Mouse (Mus musculus) hindbrain, embryonic 15.5 days (tissue): Measurements from ENCODE around the gene Prkd2. TPM values are rescaled to one million over a fixed set of nuclear protein-coding genes. Genes with fewer than 3 reads are reported as not detected.
A peak's percentile ranks its signal among the peaks of the same experiment; 100 is the strongest.

Source experiments
- ATAC-seq: fragments of 200-750 bp; cut with Nextera tagmentation; 2 replicates; pipeline ENCODE4 v1.8.0; 2017; ENCODE audit warnings: low read depth, moderate number of reproducible peaks, moderate TSS enrichment; ENCODE audit not compliant: low FRiP score
- H3K27ac ChIP-seq: fragments of 300-500 bp; sonication (generic); replicated peaks from 2 replicates; pipeline ENCODE4 v1.5.1; 2015; ENCODE audit warnings: mild to moderate bottlenecking, inconsistent platforms
- H3K27me3 ChIP-seq: fragments of 300-500 bp; sonication (generic); 2 replicates; pipeline ENCODE4 v1.6.1; 2015; ENCODE audit warnings: control low read depth, inconsistent platforms
- H3K36me3 ChIP-seq: fragments of 300-500 bp; sonication (generic); 2 replicates; pipeline ENCODE4 v1.6.1; 2015; ENCODE audit warnings: control low read depth, inconsistent platforms
- H3K4me1 ChIP-seq: fragments of 300-500 bp; sonication (generic); replicated peaks from 2 replicates; pipeline ENCODE4 v1.6.1; 2015; ENCODE audit warnings: control low read depth, inconsistent platforms
- H3K4me2 ChIP-seq: fragments of 300-500 bp; sonication (generic); 2 replicates; pipeline ENCODE4 v1.6.1; 2015; ENCODE audit warnings: moderate library complexity, mild to moderate bottlenecking, inconsistent platforms
- H3K4me3 ChIP-seq: fragments of 300-500 bp; sonication (generic); 2 replicates; pipeline ENCODE4 v1.5.1; 2015; ENCODE audit warnings: mild to moderate bottlenecking, inconsistent platforms
- H3K9ac ChIP-seq: fragments of 300-500 bp; sonication (generic); 2 replicates; pipeline ENCODE4 v1.6.1; 2015; ENCODE audit warnings: inconsistent platforms
- H3K9me3 ChIP-seq: fragments of 300-500 bp; sonication (generic); 2 replicates; pipeline ENCODE4 v1.6.1; 2016; ENCODE audit warnings: control low read depth, inconsistent platforms
- WGBS: fragments of 180-500 bp; shearing (Covaris S2); methylation state at CpG from one replicate; pipeline ENCODE4 v1.1.7; 2015; 5-methylcytosine and 5-hydroxymethylcytosine counted together
- polyA plus RNA-seq: library from polyadenylated mRNA; unstranded; fragments of >200 nt; fragmentation: Nextera tagmentation; extraction: Ambion mirVana; gene quantifications from 2 replicates; pipeline ENCODE4 v1.2.1, GENCODE M21; 2015

Gene Prkd2
- polyA plus RNA-seq, 1 experiment from 2014 or later, result 6.7 TPM

DNA sequence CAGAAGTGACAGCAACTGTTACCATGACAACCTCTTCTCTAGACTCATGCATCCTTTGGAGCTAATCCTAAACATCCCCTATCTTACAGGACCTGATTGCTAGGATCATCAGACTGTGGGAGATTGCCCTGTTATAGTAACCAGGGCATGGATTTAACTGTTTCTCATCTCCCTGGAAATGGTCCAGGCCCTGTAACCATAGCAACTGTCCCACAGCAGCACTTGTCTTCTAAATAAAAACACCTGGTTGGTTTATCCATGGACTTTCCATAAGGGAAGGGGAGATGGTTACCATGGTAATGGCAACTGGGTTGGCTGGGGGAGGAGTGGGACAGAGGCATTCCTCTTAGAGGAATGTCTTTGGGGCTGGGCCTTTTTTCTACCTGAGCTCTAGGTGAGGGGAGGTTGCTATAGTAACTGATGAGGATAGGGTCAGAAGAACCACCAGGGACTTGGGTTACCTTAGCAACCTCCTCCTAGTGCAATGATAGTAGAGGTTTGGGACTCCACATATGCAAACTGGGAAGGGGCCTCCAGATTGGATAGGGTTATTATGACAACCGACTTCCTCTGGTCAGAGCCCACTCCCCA lies 27.3 kb upstream of the Prkd2 start, which contains the start of gene Strn4:
Gene Strn4 (plus strand): TSS at position 539 of the 591 bp plus-strand sequence.
- Histone ChIP-seq H3K36me3 (no peaks in the 10 kb centered on the region), H3K9ac (peak within 1 kb of the TSS; percentile 100), H3K27ac (peak within 1 kb of the TSS; percentile 99), H3K4me2 (peak within 1 kb of the TSS; percentile 81), H3K4me3 (peak within 1 kb of the TSS; percentile 92), H3K27me3 (no peaks in the 10 kb centered on the region), H3K9me3 (no peaks in the 10 kb centered on the region), H3K4me1 (peaks cover 87% of the 10 kb centered on the region)
- 0% methylated on average over 1 of the region's 1 CpGs for WGBS
- ATAC-seq, result peak; percentile 80

DNA sequence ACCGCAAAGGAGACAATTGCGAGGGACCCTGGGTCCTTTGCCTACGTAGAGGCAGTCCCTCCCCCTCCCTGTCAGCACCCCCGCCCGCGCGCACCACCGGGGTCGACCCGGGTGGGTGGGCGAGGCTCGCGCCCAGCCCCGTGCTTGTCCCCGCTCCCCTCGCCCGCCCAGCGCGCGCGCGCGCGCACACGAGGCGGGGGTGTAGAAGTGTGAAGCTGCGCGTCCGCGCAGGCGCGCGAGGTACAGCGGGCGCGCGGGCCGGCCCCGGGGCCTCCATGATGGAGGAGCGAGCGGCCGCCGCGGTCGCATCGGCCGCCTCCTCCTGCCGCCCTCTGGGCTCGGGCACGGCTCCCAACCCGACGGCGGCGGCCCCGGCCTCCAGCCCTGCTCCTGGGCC lies 26.6 kb upstream of the Prkd2 start:
- Histone ChIP-seq H3K4me3 (peak overlapping the region; percentile 92), H3K9ac (peak overlapping the region; percentile 100), H3K9me3 (no peaks in the 10 kb centered on the region), H3K4me2 (peak overlapping the region; percentile 81), H3K36me3 (no peaks in the 10 kb centered on the region), H3K4me1 (peaks cover 87% of the 10 kb centered on the region), H3K27me3 (no peaks in the 10 kb centered on the region), H3K27ac (peak overlapping the region; percentile 99)
- peak; percentile 73 for ATAC-seq
- WGBS, result under 1% methylated on average over 43 of the region's 55 CpGs

DNA sequence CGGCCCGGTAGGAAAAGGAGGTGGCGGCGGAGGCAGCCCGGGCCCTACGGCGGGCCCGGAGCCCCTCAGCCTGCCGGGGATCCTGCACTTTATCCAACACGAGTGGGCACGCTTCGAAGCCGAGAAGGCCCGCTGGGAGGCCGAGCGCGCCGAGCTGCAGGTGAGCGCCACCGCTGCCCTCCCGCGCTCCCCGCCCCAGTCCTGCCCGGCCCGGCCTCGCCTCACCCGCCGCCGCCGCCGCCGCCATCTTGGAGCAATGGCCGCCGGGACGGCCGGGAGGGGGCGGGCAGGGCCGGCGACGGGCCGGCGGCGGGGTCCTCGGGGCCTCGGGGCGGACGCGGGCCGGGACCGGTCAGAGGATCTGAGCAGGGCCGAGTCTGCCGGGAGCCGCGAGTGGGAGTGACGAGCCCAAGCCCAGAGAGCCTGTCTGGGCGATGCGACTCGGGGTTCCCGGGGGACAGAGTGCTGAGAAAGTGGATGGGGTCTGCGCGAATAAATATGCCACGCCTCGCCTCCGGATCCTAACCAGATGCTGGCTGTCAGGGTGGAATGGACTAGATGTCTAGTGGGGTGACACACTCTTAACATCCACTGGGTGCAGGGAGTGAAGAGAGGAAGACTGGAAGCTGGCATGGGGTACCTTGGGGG lies 26.1 kb upstream of the Prkd2 start, which contains the start of gene Fkrp:
Gene Fkrp (minus strand): TSS at position 258 of the 648 bp plus-strand sequence.
- H3K27me3 ChIP-seq, result no peaks in the 10 kb centered on the region
- H3K36me3 ChIP-seq, result no peaks in the 10 kb centered on the region
- ATAC-seq, result peak; percentile 25
- H3K9ac ChIP-seq, result peak within 1 kb of the TSS; percentile 100
- peak within 1 kb of the TSS; percentile 81 for H3K4me2 ChIP-seq
- no peaks in the 10 kb centered on the region for H3K9me3 ChIP-seq
- peak within 1 kb of the TSS; percentile 99 for H3K27ac ChIP-seq
- peak within 1 kb of the TSS; percentile 92 for H3K4me3 ChIP-seq
- under 1% methylated on average over 55 of the region's 64 CpGs for WGBS
- H3K4me1 ChIP-seq, result peaks cover 87% of the 10 kb centered on the region

DNA sequence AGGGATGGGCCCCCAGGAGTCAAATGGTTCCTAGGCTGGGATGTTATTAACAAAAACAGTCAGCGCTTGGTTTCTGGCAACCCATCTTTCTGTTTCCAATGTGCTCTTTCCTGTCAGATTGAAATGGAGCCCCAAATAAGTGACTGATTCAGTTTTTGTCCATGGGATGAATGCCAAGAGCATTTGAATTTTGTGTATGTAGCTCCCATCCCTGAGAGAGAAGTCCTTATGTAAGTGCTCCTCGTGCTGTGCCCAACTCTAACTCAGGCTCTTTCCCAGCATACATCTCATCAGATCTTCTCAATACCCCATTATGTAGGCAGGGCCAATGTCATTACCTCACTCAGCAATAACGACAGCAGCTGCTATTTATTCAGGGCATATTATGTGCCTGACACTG lies 25.0 kb upstream of the Prkd2 start:
- Histone ChIP-seq H3K27ac (peak overlapping the region; percentile 99), H3K4me3 (peak overlapping the region; percentile 92), H3K27me3 (no peaks in the 10 kb centered on the region), H3K4me2 (peak overlapping the region; percentile 81), H3K9me3 (no peaks in the 10 kb centered on the region), H3K4me1 (peaks cover 81% of the 10 kb centered on the region), H3K9ac (peak overlapping the region; percentile 100), H3K36me3 (no peaks in the 10 kb centered on the region)
- 26% methylated on average over 3 of the region's 3 CpGs for WGBS
- ATAC-seq, result no peak

DNA sequence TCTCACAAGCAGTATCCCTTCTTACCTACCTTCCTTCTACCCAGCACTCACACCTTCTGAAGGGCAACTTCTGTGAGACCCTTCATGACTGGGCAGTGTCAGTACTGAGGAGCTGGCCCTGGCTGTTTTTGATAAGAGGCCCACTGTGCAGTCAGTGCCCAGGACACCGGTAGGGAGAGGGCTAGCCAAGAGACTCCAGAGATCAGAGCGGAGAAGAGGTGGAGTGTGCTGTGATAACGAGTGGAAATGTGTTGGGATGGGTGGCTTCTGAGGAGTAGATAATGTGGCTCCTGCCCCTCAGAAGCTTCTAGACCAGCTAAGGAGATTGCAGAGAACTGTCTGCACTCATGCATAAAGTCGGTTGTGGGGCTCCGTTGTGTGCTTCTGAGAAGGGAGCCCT lies 22.9 kb upstream of the Prkd2 start:
- Histone ChIP-seq H3K27ac (no peak overlapping the region), H3K9ac (no peak overlapping the region), H3K4me2 (peak overlapping the region; percentile 11; the same call in 1 of the 2 replicates), H3K4me3 (no peak overlapping the region), H3K4me1 (peaks cover 61% of the 10 kb centered on the region), H3K36me3 (peaks cover 8% of the 10 kb centered on the region; the same call in 1 of the 2 replicates), H3K9me3 (no peaks in the 10 kb centered on the region), H3K27me3 (no peaks in the 10 kb centered on the region)
- no peak for ATAC-seq
- WGBS, result 69% methylated on average over 5 of the region's 5 CpGs

DNA sequence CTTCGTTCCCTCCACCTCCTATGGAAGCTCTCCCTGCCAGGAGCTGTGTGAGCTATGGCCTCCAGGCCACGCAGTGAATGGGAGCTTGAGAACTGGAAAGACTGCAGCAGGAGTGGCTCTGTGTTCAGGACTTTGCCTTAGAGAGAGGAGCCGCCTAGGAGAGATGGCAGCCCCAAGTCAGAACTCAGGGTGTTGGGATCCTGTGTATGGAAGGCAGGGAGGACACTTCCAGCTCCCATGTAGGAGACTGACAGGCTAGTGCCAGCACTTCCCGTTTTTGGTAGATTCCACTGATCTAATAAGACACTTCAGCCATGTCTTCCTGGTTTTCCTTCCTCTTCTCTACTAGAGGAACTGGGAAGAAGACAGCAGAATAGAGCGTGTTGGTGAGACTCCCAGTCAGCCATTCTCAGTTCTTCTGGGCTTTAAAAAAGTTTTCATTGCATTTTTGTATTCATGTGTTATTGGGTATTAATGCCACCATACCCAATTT lies 22.4 kb upstream of the Prkd2 start:
- WGBS, result 76% methylated on average over 5 of the region's 5 CpGs

DNA sequence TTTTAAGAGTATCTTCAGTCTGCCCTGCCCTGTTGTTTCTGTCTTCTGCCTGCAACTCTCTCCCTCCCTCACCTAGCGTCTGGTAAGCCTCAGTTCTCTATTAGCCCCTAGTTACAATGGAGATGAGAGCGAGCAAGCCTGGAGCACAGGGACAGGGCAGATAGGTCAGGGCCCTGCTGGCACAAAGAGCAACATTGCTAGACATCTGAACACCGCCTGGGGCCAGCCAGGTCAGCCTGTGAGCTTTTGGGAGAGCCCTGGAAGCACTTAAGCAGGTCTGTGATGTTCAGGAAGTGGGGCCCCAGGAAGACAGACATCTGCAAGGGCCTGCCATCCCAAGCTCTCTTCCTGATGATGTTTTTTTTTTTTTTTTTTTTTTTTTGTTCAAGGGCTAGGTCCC lies 21.6 kb upstream of the Prkd2 start:
- no peaks in the 10 kb centered on the region for H3K9me3 ChIP-seq
- WGBS, result 40% methylated on average over 3 of the region's 3 CpGs
- H3K4me1 ChIP-seq, result peaks cover 51% of the 10 kb centered on the region
- no peak overlapping the region for H3K4me2 ChIP-seq
- H3K36me3 ChIP-seq, result peaks cover 21% of the 10 kb centered on the region
- H3K9ac ChIP-seq, result no peak overlapping the region
- no peak overlapping the region for H3K27ac ChIP-seq
- no peak for ATAC-seq
- H3K27me3 ChIP-seq, result no peaks in the 10 kb centered on the region
- no peak overlapping the region for H3K4me3 ChIP-seq

More for the DNA sequence above, 22.4 kb upstream of the Prkd2 start:
- no peak overlapping the region for H3K27ac ChIP-seq
- no peaks in the 10 kb centered on the region for H3K27me3 ChIP-seq
- peaks cover 13% of the 10 kb centered on the region; the same call in 1 of the 2 replicates for H3K36me3 ChIP-seq
- no peak for ATAC-seq
- H3K9ac ChIP-seq, result no peak overlapping the region
- no peaks in the 10 kb centered on the region for H3K9me3 ChIP-seq
- H3K4me2 ChIP-seq, result 0 out of 2 replicates have a peak overlapping the region, but pooled peaks have one; percentile 11
- H3K4me3 ChIP-seq, result no peak overlapping the region
- peaks cover 56% of the 10 kb centered on the region for H3K4me1 ChIP-seq

DNA sequence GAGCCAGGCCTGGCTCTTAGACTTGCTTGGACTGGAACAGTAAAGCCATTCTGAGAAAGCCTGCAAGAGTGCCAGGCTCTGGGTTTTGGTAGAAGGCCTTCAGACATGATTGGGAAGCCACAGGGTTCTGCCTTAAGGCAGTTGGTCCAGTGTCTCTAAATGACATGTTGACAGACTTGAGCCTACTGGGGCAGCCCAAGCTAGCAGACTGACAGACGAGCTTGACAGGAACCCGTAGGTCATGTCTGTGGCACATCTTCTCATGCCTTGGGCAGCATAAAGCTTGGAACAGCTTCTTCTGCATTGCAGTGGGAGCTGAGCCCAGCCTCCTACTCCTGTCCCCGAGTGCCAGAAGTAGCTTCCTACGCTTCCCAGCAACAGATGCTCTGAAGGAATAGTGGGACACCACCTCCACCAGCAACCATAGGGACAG lies 21.0 kb upstream of the Prkd2 start:
- H3K4me2 ChIP-seq, result no peak overlapping the region
- no peak for ATAC-seq
- peaks cover 51% of the 10 kb centered on the region for H3K4me1 ChIP-seq
- no peak overlapping the region for H3K9ac ChIP-seq
- WGBS, result 59% methylated on average over 4 of the region's 4 CpGs
- H3K9me3 ChIP-seq, result no peaks in the 10 kb centered on the region
- no peaks in the 10 kb centered on the region for H3K27me3 ChIP-seq
- H3K4me3 ChIP-seq, result no peak overlapping the region
- H3K27ac ChIP-seq, result 0 out of 2 replicates have a peak overlapping the region, but pooled peaks have one; percentile 21
- H3K36me3 ChIP-seq, result peaks cover 24% of the 10 kb centered on the region

DNA sequence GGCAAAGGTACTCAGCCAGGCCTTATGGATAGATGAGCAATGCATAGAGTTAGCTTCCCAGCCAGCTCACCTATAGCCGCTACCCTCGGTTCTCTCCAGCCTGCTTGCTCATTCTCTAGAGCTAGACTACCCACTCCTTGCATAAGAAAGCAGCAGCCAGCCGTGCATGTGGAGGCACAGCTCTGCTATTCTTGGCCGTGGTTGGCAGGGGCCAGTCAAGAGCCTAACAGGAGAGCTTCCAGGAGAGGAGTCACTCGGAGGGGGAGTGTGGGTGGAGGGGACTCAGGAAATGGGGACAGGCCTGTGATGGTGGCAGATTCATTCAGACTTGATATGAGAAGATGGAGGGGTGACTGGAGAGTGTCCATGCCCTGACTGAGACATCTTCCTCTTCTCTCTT lies 19.0 kb upstream of the Prkd2 start:
- no peak for ATAC-seq
- H3K9ac ChIP-seq, result no peak overlapping the region
- 77% methylated on average over 5 of the region's 5 CpGs for WGBS
- H3K9me3 ChIP-seq, result no peaks in the 10 kb centered on the region
- H3K4me2 ChIP-seq, result no peak overlapping the region
- H3K4me1 ChIP-seq, result peaks cover 33% of the 10 kb centered on the region
- no peaks in the 10 kb centered on the region for H3K27me3 ChIP-seq
- peaks cover 43% of the 10 kb centered on the region for H3K36me3 ChIP-seq
- H3K4me3 ChIP-seq, result no peak overlapping the region
- H3K27ac ChIP-seq, result no peak overlapping the region

DNA sequence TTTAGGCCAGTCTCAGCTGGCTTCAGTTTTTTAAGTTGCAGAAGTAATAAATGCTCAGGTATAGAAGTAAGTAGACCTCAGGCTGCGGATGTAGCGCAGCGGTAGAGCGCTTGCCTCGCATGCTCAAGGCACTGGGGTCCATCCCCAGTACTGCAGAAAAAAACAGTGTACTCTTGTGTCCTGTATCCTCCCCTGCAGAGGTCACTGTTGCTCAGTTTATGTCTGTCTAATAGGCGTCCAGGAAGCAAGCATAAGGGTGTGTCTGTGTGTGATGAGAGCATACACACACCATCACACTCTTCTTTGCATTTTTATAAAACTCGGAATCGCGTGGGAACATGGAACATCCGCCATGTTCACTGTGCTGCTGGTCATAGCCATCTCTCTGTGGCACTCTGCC lies 16.9 kb upstream of the Prkd2 start:
- no peak overlapping the region for H3K9ac ChIP-seq
- H3K4me2 ChIP-seq, result no peak overlapping the region
- WGBS, result 79% methylated on average over 10 of the region's 10 CpGs
- no peaks in the 10 kb centered on the region for H3K9me3 ChIP-seq
- H3K36me3 ChIP-seq, result peaks cover 62% of the 10 kb centered on the region
- no peak for ATAC-seq
- H3K4me3 ChIP-seq, result no peak overlapping the region
- peaks cover 13% of the 10 kb centered on the region for H3K4me1 ChIP-seq
- H3K27me3 ChIP-seq, result no peaks in the 10 kb centered on the region
- H3K27ac ChIP-seq, result no peak overlapping the region

DNA sequence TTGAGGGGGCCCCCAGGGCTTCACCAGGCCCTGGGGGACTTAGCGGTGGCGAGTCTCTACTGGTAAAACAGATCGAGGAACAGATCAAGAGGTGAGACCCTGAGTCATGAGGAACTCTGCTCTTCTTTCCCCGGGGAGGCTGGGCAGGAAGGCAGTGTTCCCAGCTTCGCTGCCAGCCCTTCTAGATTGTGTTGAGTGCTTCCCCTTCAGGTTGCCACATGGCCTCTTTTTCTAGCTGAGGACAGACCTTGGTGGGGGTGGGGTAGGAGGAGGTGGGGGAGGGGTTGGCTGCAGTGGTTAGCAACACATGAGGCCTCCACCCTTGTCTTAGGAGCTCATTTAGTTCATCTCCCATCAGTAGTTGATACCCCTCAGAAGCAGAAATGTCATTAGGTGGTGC lies 16.1 kb upstream of the Prkd2 start:
- WGBS, result 81% methylated on average over 5 of the region's 5 CpGs
- Histone ChIP-seq H3K4me3 (no peak overlapping the region), H3K9me3 (no peaks in the 10 kb centered on the region), H3K4me2 (no peak overlapping the region), H3K27me3 (no peaks in the 10 kb centered on the region), H3K36me3 (peaks cover 70% of the 10 kb centered on the region), H3K9ac (no peak overlapping the region), H3K4me1 (peaks cover 5% of the 10 kb centered on the region), H3K27ac (no peak overlapping the region)
- no peak for ATAC-seq

DNA sequence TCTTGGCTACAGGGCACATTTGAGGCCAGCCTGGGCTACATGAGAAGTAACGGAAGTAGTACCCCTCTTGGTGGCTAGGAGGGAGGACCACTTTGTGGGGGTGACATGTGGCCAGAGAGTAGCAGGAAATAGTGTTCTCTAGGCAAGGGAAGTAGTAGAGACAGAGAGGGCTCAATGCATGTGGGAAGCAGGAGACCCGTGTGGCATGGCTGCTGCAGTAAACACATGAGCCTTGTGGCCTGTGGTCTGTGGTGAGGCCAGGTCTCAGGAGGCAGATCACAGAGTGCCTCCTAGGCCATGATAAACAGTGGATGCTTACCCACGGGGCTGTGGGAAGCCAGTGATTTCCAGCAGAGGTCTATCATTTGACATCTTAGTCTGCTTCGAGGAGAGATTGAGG lies 15.4 kb upstream of the Prkd2 start:
- Histone ChIP-seq H3K36me3 (peaks cover 76% of the 10 kb centered on the region), H3K4me1 (no peaks in the 10 kb centered on the region; the same call in 1 of the 2 replicates), H3K4me2 (no peak overlapping the region), H3K27me3 (no peaks in the 10 kb centered on the region), H3K9ac (no peak overlapping the region), H3K4me3 (no peak overlapping the region), H3K27ac (no peak overlapping the region), H3K9me3 (no peaks in the 10 kb centered on the region)
- no peak for ATAC-seq
- WGBS, result 81% methylated on average over 4 of the region's 4 CpGs
